Mouse (Mus musculus) intestine, embryonic 16.5 days (tissue): ENCODE results near the gene Esrra. TPM values are rescaled to one million over a fixed set of nuclear protein-coding genes. Genes with fewer than 3 reads are reported as not detected.
"Not testable (repeated sequence)": the region's sequence is repeated elsewhere in the genome, so short reads cannot be mapped to it uniquely, and the experiment has no call there.

Source experiments
- ATAC-seq: fragments of 200-750 bp; cut with Nextera tagmentation; 2 replicates; pipeline ENCODE4 v1.8.0; 2017; ENCODE audit warnings: moderate TSS enrichment, moderate library complexity
- H3K27ac ChIP-seq: fragments of 300-500 bp; sonication (generic); 2 replicates; pipeline ENCODE4 v1.5.1; 2014; ENCODE audit warnings: mild to moderate bottlenecking, low read length
- H3K27me3 ChIP-seq: fragments of 300-500 bp; sonication (generic); replicated peaks from 2 replicates; pipeline ENCODE4 v1.6.1; 2014; ENCODE audit warnings: low read length, control low read depth, mixed read lengths; ENCODE audit not compliant: control insufficient read depth, insufficient read depth
- H3K36me3 ChIP-seq: fragments of 300-500 bp; sonication (generic); 2 replicates; pipeline ENCODE4 v1.6.1; 2014; ENCODE audit warnings: low read length, control low read depth; ENCODE audit not compliant: control insufficient read depth, insufficient read depth
- H3K4me1 ChIP-seq: fragments of 300-500 bp; sonication (generic); 2 replicates; pipeline ENCODE4 v1.6.1; 2014; ENCODE audit warnings: low read length, control low read depth, mixed read lengths; ENCODE audit not compliant: control insufficient read depth, insufficient read depth
- H3K4me2 ChIP-seq: fragments of 300-500 bp; sonication (generic); 2 replicates; pipeline ENCODE4 v1.6.1; 2014; ENCODE audit warnings: low read depth, low read length, control low read depth
- H3K4me3 ChIP-seq: fragments of 300-500 bp; sonication (generic); 2 replicates; pipeline ENCODE4 v1.5.1; 2014; ENCODE audit warnings: mild to moderate bottlenecking, low read length
- H3K9ac ChIP-seq: fragments of 300-500 bp; sonication (generic); 2 replicates; pipeline ENCODE4 v1.6.1; 2014; ENCODE audit warnings: low read depth, low read length
- H3K9me3 ChIP-seq: fragments of 300-500 bp; sonication (generic); 2 replicates; pipeline ENCODE4 v1.6.1; 2016; ENCODE audit warnings: low read length, control low read depth; ENCODE audit not compliant: control insufficient read depth
- WGBS: fragments of 180-500 bp; shearing (Covaris S2); extraction: QIAGEN DNeasy Blood & Tissue Kit; methylation state at CpG from one replicate; pipeline ENCODE4 v1.1.7; 2014; 5-methylcytosine and 5-hydroxymethylcytosine counted together
- polyA plus RNA-seq: library from polyadenylated mRNA; unstranded; fragments of >200 nt; fragmentation: Nextera tagmentation; extraction: Ambion mirVana; gene quantifications from 2 replicates; pipeline ENCODE4 v1.2.1, GENCODE M21; 2015

The Esrra gene
- polyA plus RNA-seq, 1 experiment from 2014 or later = 41.7 TPM

GRCm38 (mm10) chr19:6909021-6909420, 12.6 kb downstream of the Esrra start:
- WGBS = 4% methylated on average over 11 of the region's 11 CpGs
- Histone ChIP-seq H3K9ac (peak overlapping the region; percentile 77), H3K4me3 (peak overlapping the region; percentile 60), H3K4me2 (peak overlapping the region; percentile 58), H3K27me3 (no peaks in the 10 kb centered on the region), H3K4me1 (peaks cover 17% of the 10 kb centered on the region), H3K27ac (peak overlapping the region; percentile 99), H3K36me3 (peaks cover 26% of the 10 kb centered on the region), H3K9me3 (no peaks in the 10 kb centered on the region)
- ATAC-seq = no peak; the same call in 1 of the 2 replicates

DNA sequence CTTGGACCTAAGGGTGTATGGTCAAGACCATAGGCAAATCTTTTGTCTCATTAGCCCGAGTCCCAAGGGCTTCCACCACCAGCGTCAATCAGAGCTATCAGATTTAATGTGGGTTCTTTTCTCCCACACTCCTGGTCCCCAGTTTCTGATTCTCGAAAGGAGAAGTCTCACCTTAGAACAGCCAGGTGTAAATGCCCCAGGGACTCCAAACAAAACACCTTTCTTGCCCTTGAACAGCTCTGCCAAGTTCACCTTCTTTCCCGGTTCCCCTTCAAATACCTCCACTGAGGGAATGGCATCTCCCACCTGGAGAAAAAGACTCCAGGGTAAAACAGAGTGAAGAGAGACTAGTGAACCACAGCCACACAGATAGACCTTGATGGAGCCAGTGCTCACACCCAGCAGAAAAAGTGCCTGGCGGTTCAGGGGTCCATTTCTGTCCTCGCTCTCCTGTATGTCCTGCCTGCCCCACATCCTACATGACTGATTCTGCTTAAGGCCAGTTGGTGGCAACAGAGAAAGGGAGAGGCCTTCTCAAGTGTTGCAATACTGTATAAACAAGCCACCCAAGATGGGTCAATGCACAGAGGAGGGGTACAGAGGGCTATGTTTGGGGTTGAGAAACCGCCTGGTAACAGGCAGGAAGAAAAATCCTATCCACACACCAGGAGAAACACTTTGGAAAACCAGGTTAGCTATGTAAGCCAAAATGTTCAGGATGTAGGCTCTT, 13.6 kb downstream of the Esrra start:
- Histone ChIP-seq H3K36me3 (peaks cover 22% of the 10 kb centered on the region), H3K27me3 (no peaks in the 10 kb centered on the region), H3K4me3 (peak overlapping the region; percentile 60), H3K9ac (peak overlapping the region; percentile 41), H3K9me3 (no peaks in the 10 kb centered on the region), H3K4me2 (peak overlapping the region; percentile 58), H3K27ac (no peak overlapping the region), H3K4me1 (peaks cover 17% of the 10 kb centered on the region)
- WGBS = 80% methylated on average over 7 of the region's 7 CpGs
- no peak for ATAC-seq

GRCm38 (mm10) chr19:6907094-6907493, 14.5 kb downstream of the Esrra start:
- peaks cover 13% of the 10 kb centered on the region for H3K36me3 ChIP-seq
- no peaks in the 10 kb centered on the region for H3K9me3 ChIP-seq
- peaks cover 14% of the 10 kb centered on the region for H3K4me1 ChIP-seq
- 88% methylated on average over 8 of the region's 8 CpGs for WGBS
- no peak overlapping the region for H3K27ac ChIP-seq
- ATAC-seq = no peak
- no peak overlapping the region for H3K9ac ChIP-seq
- H3K4me3 ChIP-seq = no peak overlapping the region
- H3K4me2 ChIP-seq = no peak overlapping the region
- no peaks in the 10 kb centered on the region for H3K27me3 ChIP-seq

DNA sequence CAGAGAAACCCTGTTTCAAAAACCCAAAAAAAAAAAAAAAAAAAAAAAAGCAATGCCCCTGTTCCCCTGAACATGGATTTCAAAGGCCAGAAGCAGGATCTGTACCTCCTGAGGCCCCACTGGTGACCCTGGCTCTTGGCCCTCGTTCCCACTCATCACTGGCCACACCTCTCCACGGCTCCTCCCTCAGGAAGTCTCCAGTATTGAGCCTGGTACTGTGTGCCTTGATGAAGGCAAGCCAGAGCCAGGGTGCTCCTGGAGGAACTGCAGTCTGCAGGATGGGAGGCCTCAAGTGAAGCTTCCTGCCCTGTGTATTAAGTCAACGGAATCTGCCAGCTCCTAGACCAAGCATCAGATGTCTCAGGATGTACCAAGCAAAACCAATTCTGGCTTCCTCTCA, 15.4 kb downstream of the Esrra start:
- Histone ChIP-seq H3K4me1 (peaks cover 11% of the 10 kb centered on the region), H3K9ac (0 out of 2 replicates have a peak overlapping the region, but pooled peaks have one; percentile 14), H3K36me3 (peaks cover 6% of the 10 kb centered on the region; the same call in 1 of the 2 replicates), H3K9me3 (no peaks in the 10 kb centered on the region), H3K4me3 (no peak overlapping the region), H3K4me2 (no peak overlapping the region), H3K27me3 (no peaks in the 10 kb centered on the region), H3K27ac (no peak overlapping the region)
- no peak for ATAC-seq
- 74% methylated on average over 3 of the region's 3 CpGs for WGBS

DNA sequence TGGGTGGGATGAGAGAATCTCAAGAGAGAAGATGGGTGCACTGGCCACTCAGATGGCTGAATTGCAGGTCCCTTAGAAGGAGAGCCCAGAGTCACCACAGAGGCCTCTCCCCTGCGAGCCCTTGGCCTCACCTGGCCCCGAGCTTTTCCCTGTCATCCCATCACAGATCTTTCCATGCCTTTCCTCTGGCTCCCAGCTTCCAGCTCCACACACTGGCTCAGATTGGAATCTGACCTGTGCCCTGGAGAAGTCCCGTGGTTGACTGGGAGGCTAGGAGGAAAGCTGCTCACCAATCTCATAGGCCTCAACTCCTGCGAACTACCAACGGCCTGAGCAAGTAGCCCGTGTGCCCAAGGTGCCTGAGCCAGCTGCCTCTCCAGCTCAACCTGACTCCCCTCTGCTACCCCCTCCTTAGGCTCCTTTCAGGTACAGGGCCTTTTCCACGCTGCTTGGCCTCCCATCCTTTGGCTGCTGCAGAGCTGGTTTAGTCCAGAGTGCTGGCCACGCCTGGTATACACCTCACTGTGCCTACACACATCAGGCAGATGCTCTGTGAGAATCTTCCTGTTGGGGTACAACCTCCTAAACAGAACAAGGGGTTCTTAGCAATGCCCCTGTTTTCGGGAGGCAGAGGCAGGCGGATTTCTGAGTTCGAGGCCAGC, 16.0 kb downstream of the Esrra start:
- Histone ChIP-seq H3K27me3 (no peaks in the 10 kb centered on the region), H3K4me2 (no peak overlapping the region), H3K9me3 (no peaks in the 10 kb centered on the region), H3K36me3 (peaks cover 6% of the 10 kb centered on the region; the same call in 1 of the 2 replicates), H3K9ac (no peak overlapping the region), H3K4me3 (no peak overlapping the region), H3K27ac (no peak overlapping the region), H3K4me1 (peaks cover 7% of the 10 kb centered on the region)
- WGBS = 91% methylated on average over 11 of the region's 11 CpGs
- no peak for ATAC-seq

GRCm38 (mm10) chr19:6904846-6905245, 16.8 kb downstream of the Esrra start:
- peaks cover 7% of the 10 kb centered on the region for H3K4me1 ChIP-seq
- no peak overlapping the region for H3K4me2 ChIP-seq
- H3K9me3 ChIP-seq = no peaks in the 10 kb centered on the region
- ATAC-seq = no peak
- WGBS = 78% methylated on average over 2 of the region's 2 CpGs
- no peaks in the 10 kb centered on the region for H3K27me3 ChIP-seq
- no peak overlapping the region for H3K4me3 ChIP-seq
- H3K27ac ChIP-seq = no peak overlapping the region
- peaks cover 6% of the 10 kb centered on the region; the same call in 1 of the 2 replicates for H3K36me3 ChIP-seq
- no peak overlapping the region for H3K9ac ChIP-seq

DNA sequence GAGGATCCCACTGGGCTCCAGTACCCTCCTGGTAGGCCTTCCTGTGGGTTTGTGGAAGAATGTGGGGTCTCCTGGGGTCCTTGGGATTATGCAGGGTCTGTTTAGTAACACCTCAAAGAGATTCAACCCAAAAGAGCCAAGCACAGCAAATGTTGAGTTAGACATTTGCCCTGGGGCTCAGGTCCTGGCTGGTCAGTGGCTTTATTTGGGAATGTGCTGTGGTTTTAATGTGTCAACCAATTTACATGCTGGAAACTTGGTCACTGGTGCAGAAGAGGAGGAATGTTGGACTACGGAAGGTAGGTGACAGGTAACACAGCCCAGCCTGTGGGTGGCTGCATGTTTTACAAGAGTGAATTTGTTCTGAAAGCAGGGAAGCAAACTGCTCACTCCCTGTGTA, 18.6 kb downstream of the Esrra start:
- Histone ChIP-seq H3K27me3 (no peaks in the 10 kb centered on the region), H3K27ac (no peak overlapping the region), H3K36me3 (peaks cover 6% of the 10 kb centered on the region; the same call in 1 of the 2 replicates), H3K9ac (no peak overlapping the region), H3K4me2 (no peak overlapping the region), H3K9me3 (no peaks in the 10 kb centered on the region), H3K4me3 (no peak overlapping the region), H3K4me1 (0 out of 2 replicates have a peak, but pooled peaks cover 2% of the 10 kb centered on the region)
- WGBS = 86% methylated on average over 1 of the region's 1 CpGs
- ATAC-seq = no peak

DNA sequence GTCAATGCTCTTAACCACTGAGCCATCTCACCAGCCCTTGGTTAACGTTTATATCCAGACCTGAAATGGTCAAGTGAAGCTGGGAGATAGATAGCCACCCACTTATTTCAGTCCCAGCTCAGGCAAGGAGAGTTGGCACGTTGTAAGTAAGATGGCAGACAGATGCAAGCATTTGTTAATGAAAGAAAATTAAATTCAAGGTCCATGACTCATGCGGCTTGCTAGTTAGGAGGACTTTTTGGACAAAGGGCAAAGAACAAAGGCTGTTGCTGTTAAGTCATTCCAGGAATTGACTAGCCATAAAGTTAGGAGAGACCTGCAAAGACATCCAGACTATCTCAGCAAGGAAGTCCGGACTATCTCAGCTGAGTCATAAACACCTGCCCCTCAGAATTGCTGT, 22.0 kb downstream of the Esrra start:
- H3K36me3 ChIP-seq = 0 out of 2 replicates have a peak, but pooled peaks cover 3% of the 10 kb centered on the region
- no peak overlapping the region for H3K9ac ChIP-seq
- H3K4me1 ChIP-seq = no peaks in the 10 kb centered on the region
- H3K27ac ChIP-seq = no peak overlapping the region
- no peak overlapping the region for H3K4me2 ChIP-seq
- no peaks in the 10 kb centered on the region for H3K9me3 ChIP-seq
- 71% methylated on average over 4 of the region's 4 CpGs for WGBS
- H3K27me3 ChIP-seq = no peaks in the 10 kb centered on the region
- no peak for ATAC-seq
- no peak overlapping the region for H3K4me3 ChIP-seq

GRCm38 (mm10) chr19:6895608-6896305, 25.9 kb downstream of the Esrra start:
- not testable (repeated sequence) for H3K9me3 ChIP-seq, ATAC-seq, H3K27ac ChIP-seq, H3K27me3 ChIP-seq, H3K4me3 ChIP-seq, H3K4me2 ChIP-seq, H3K4me1 ChIP-seq, H3K36me3 ChIP-seq, H3K9ac ChIP-seq
- 86% methylated on average over 18 of the region's 18 CpGs for WGBS
